Mouse (Mus musculus): ENCODE measurements around the gene Akna. TPM values are rescaled to one million over a fixed set of nuclear protein-coding genes. Genes with fewer than 3 reads are reported as not detected.

The Akna gene
- polyA plus RNA-seq, 1 experiment from 2014 or later, result 6.0 TPM

GRCm38 (mm10) chr4:63437119-63437815, 34.1 kb upstream of the Akna start:
- Histone ChIP-seq H3K27ac (ENCODE audit: low read depth, low read length) (no peak overlapping the region), H3K9ac (ENCODE audit: low read length) (no peak overlapping the region), H3K9me3 (ENCODE audit: control insufficient read depth, low read length) (no peaks in the 10 kb centered on the region), H3K4me2 (ENCODE audit: low read depth) (no peak overlapping the region), H3K27me3 (ENCODE audit: control insufficient read depth, insufficient read depth, low read length) (no peaks in the 10 kb centered on the region), H3K36me3 (ENCODE audit: control insufficient read depth, insufficient read depth, low read length) (no peaks in the 10 kb centered on the region), H3K4me3 (ENCODE audit: low read depth, low read length) (no peak overlapping the region), H3K4me1 (ENCODE audit: control insufficient read depth, insufficient read depth, low read length) (no peaks in the 10 kb centered on the region; the same call in 1 of the 2 replicates)
- DNase-seq (ENCODE audit: low spot score) (peak; percentile 30), ATAC-seq (ENCODE audit: insufficient read depth, low FRiP score, low TSS enrichment) (no peak)
- 80% methylated on average over 16 of the region's 16 CpGs for WGBS

- H3K4me1 ChIP-seq (ENCODE audit: control insufficient read depth, insufficient read depth, low read length), result no peaks in the 10 kb centered on the region; the same call in 1 of the 2 replicates
- no peak for ATAC-seq (ENCODE audit: insufficient read depth, low FRiP score, low TSS enrichment)
- H3K27ac ChIP-seq (ENCODE audit: low read depth, low read length), result no peak overlapping the region
- no peak overlapping the region for H3K4me2 ChIP-seq (ENCODE audit: low read depth)
- WGBS, result 81% methylated on average over 9 of the region's 9 CpGs
- H3K9me3 ChIP-seq (ENCODE audit: control insufficient read depth, low read length), result no peaks in the 10 kb centered on the region
- H3K9ac ChIP-seq (ENCODE audit: low read length), result no peak overlapping the region
- H3K27me3 ChIP-seq (ENCODE audit: control insufficient read depth, insufficient read depth, low read length), result no peaks in the 10 kb centered on the region
- H3K4me3 ChIP-seq (ENCODE audit: low read depth, low read length), result no peak overlapping the region
- DNase-seq (ENCODE audit: low spot score), result no peak
- H3K36me3 ChIP-seq (ENCODE audit: control insufficient read depth, insufficient read depth, low read length), result no peaks in the 10 kb centered on the region
Observed at GRCm38 (mm10) chr4:63435402-63435801, 32.2 kb upstream of the Akna start.

- H3K4me3 ChIP-seq (ENCODE audit: low read depth, low read length), result no peak overlapping the region
- no peaks in the 10 kb centered on the region for H3K27me3 ChIP-seq (ENCODE audit: control insufficient read depth, insufficient read depth, low read length)
- no peak for ATAC-seq (ENCODE audit: insufficient read depth, low FRiP score, low TSS enrichment)
- no peaks in the 10 kb centered on the region for H3K4me1 ChIP-seq (ENCODE audit: control insufficient read depth, insufficient read depth, low read length)
- no peak overlapping the region for H3K27ac ChIP-seq (ENCODE audit: low read depth, low read length)
- no peaks in the 10 kb centered on the region for H3K9me3 ChIP-seq (ENCODE audit: control insufficient read depth, low read length)
- 76% methylated on average over 5 of the region's 5 CpGs for WGBS
- no peak overlapping the region for H3K4me2 ChIP-seq (ENCODE audit: low read depth)
- H3K36me3 ChIP-seq (ENCODE audit: control insufficient read depth, insufficient read depth, low read length), result no peaks in the 10 kb centered on the region
- H3K9ac ChIP-seq (ENCODE audit: low read length), result no peak overlapping the region
- DNase-seq (ENCODE audit: low spot score), result no peak
Observed at GRCm38 (mm10) chr4:63431098-63431497, 27.9 kb upstream of the Akna start.

- WGBS, result 56% methylated on average over 3 of the region's 3 CpGs
- DNase-seq (ENCODE audit: low spot score) (no peak), ATAC-seq (ENCODE audit: insufficient read depth, low FRiP score, low TSS enrichment) (no peak)
- no peak overlapping the region for H3K4me2 ChIP-seq (ENCODE audit: low read depth)
- no peaks in the 10 kb centered on the region for H3K4me1 ChIP-seq (ENCODE audit: control insufficient read depth, insufficient read depth, low read length)
- no peaks in the 10 kb centered on the region for H3K9me3 ChIP-seq (ENCODE audit: control insufficient read depth, low read length)
- H3K36me3 ChIP-seq (ENCODE audit: control insufficient read depth, insufficient read depth, low read length), result no peaks in the 10 kb centered on the region
- no peak overlapping the region for H3K4me3 ChIP-seq (ENCODE audit: low read depth, low read length)
- H3K27me3 ChIP-seq (ENCODE audit: control insufficient read depth, insufficient read depth, low read length), result no peaks in the 10 kb centered on the region
- no peak overlapping the region for H3K9ac ChIP-seq (ENCODE audit: low read length)
- no peak overlapping the region for H3K27ac ChIP-seq (ENCODE audit: low read depth, low read length)
Observed at GRCm38 (mm10) chr4:63430357-63430756, 27.2 kb upstream of the Akna start.

- Histone ChIP-seq H3K9me3 (ENCODE audit: control insufficient read depth, low read length) (no peaks in the 10 kb centered on the region), H3K4me2 (ENCODE audit: low read depth) (no peak overlapping the region), H3K4me1 (ENCODE audit: control insufficient read depth, insufficient read depth, low read length) (no peaks in the 10 kb centered on the region), H3K27ac (ENCODE audit: low read depth, low read length) (no peak overlapping the region), H3K4me3 (ENCODE audit: low read depth, low read length) (no peak overlapping the region), H3K27me3 (ENCODE audit: control insufficient read depth, insufficient read depth, low read length) (no peaks in the 10 kb centered on the region), H3K36me3 (ENCODE audit: control insufficient read depth, insufficient read depth, low read length) (no peaks in the 10 kb centered on the region), H3K9ac (ENCODE audit: low read length) (no peak overlapping the region)
- DNase-seq (ENCODE audit: low spot score) (no peak), ATAC-seq (ENCODE audit: insufficient read depth, low FRiP score, low TSS enrichment) (no peak)
- WGBS, result 57% methylated on average over 8 of the region's 8 CpGs
Observed at GRCm38 (mm10) chr4:63426308-63426707, 23.2 kb upstream of the Akna start.

- H3K4me1 ChIP-seq (ENCODE audit: control insufficient read depth, insufficient read depth, low read length), result no peaks in the 10 kb centered on the region
- 15% methylated on average over 5 of the region's 5 CpGs for WGBS
- no peaks in the 10 kb centered on the region for H3K27me3 ChIP-seq (ENCODE audit: control insufficient read depth, insufficient read depth, low read length)
- no peak for ATAC-seq (ENCODE audit: insufficient read depth, low FRiP score, low TSS enrichment)
- no peak overlapping the region for H3K4me3 ChIP-seq (ENCODE audit: low read depth, low read length)
- no peaks in the 10 kb centered on the region for H3K9me3 ChIP-seq (ENCODE audit: control insufficient read depth, low read length)
- no peak for DNase-seq (ENCODE audit: low spot score)
- H3K4me2 ChIP-seq (ENCODE audit: low read depth), result no peak overlapping the region
- H3K36me3 ChIP-seq (ENCODE audit: control insufficient read depth, insufficient read depth, low read length), result no peaks in the 10 kb centered on the region
- H3K9ac ChIP-seq (ENCODE audit: low read length), result no peak overlapping the region
- H3K27ac ChIP-seq (ENCODE audit: low read depth, low read length), result no peak overlapping the region
Observed at GRCm38 (mm10) chr4:63423811-63424210, 20.7 kb upstream of the Akna start.

GRCm38 (mm10) chr4:63423231-63423630, 20.1 kb upstream of the Akna start:
- H3K9me3 ChIP-seq (ENCODE audit: control insufficient read depth, low read length), result no peaks in the 10 kb centered on the region
- ATAC-seq (ENCODE audit: insufficient read depth, low FRiP score, low TSS enrichment) (no peak), DNase-seq (ENCODE audit: low spot score) (no peak)
- H3K36me3 ChIP-seq (ENCODE audit: control insufficient read depth, insufficient read depth, low read length), result no peaks in the 10 kb centered on the region
- H3K4me1 ChIP-seq (ENCODE audit: control insufficient read depth, insufficient read depth, low read length), result no peaks in the 10 kb centered on the region
- H3K27me3 ChIP-seq (ENCODE audit: control insufficient read depth, insufficient read depth, low read length), result no peaks in the 10 kb centered on the region
- no peak overlapping the region for H3K9ac ChIP-seq (ENCODE audit: low read length)
- 46% methylated on average over 1 of the region's 1 CpGs for WGBS
- H3K4me3 ChIP-seq (ENCODE audit: low read depth, low read length), result no peak overlapping the region
- H3K27ac ChIP-seq (ENCODE audit: low read depth, low read length), result no peak overlapping the region
- H3K4me2 ChIP-seq (ENCODE audit: low read depth), result no peak overlapping the region

GRCm38 (mm10) chr4:63420143-63420920, 17.2 kb upstream of the Akna start:
- no peak for DNase-seq (ENCODE audit: low spot score)
- H3K4me3 ChIP-seq (ENCODE audit: low read depth, low read length), result no peak overlapping the region
- no peak overlapping the region for H3K9ac ChIP-seq (ENCODE audit: low read length)
- H3K9me3 ChIP-seq (ENCODE audit: control insufficient read depth, low read length), result no peaks in the 10 kb centered on the region
- H3K4me1 ChIP-seq (ENCODE audit: control insufficient read depth, insufficient read depth, low read length), result peaks cover 4% of the 10 kb centered on the region; the same call in 1 of the 2 replicates
- ATAC-seq (ENCODE audit: insufficient read depth, low FRiP score, low TSS enrichment), result no peak
- no peaks in the 10 kb centered on the region for H3K36me3 ChIP-seq (ENCODE audit: control insufficient read depth, insufficient read depth, low read length)
- H3K27me3 ChIP-seq (ENCODE audit: control insufficient read depth, insufficient read depth, low read length), result no peaks in the 10 kb centered on the region
- no peak overlapping the region for H3K27ac ChIP-seq (ENCODE audit: low read depth, low read length)
- H3K4me2 ChIP-seq (ENCODE audit: low read depth), result no peak overlapping the region
- 83% methylated on average over 14 of the region's 14 CpGs for WGBS

- DNase-seq (ENCODE audit: low spot score), result no peak
Observed at GRCm38 (mm10) chr4:63418270-63418669, 15.1 kb upstream of the Akna start.

More at GRCm38 (mm10) chr4:63418270-63418669, 15.1 kb upstream of the Akna start:
- Histone ChIP-seq H3K4me1 (ENCODE audit: control insufficient read depth, insufficient read depth, low read length) (peaks cover 4% of the 10 kb centered on the region; the same call in 1 of the 2 replicates), H3K27ac (ENCODE audit: low read depth, low read length) (no peak overlapping the region), H3K4me2 (ENCODE audit: low read depth) (no peak overlapping the region), H3K36me3 (ENCODE audit: control insufficient read depth, insufficient read depth, low read length) (no peaks in the 10 kb centered on the region), H3K9ac (ENCODE audit: low read length) (no peak overlapping the region), H3K27me3 (ENCODE audit: control insufficient read depth, insufficient read depth, low read length) (no peaks in the 10 kb centered on the region), H3K4me3 (ENCODE audit: low read depth, low read length) (no peak overlapping the region), H3K9me3 (ENCODE audit: control insufficient read depth, low read length) (no peaks in the 10 kb centered on the region)
- WGBS, result 79% methylated on average over 11 of the region's 11 CpGs
- no peak for ATAC-seq (ENCODE audit: insufficient read depth, low FRiP score, low TSS enrichment)

All from neural tube, embryonic 11.5 days (tissue).